Mouse (Mus musculus) megakaryocyte-erythroid progenitor cell, adult 5-6 weeks (primary cell): Measurements from ENCODE around the gene Fam185a. TPM values are rescaled to one million over a fixed set of nuclear protein-coding genes. Genes with fewer than 3 reads are reported as not detected.

Experiments
- ATAC-seq: replicated peaks from 2 replicates; pipeline ENCODE4 v1.8.0; 2016; ENCODE audit warnings: mild to moderate bottlenecking, inconsistent platforms; ENCODE audit not compliant: severe bottlenecking, poor library complexity, low FRiP score, low TSS enrichment
- total RNA-seq, 2 experiments: library from RNA; stranded (forward) in 1 of 2; stranded (reverse) in 1 of 2; fragments of 200-1000, 215-1000 nt in 1 of 2; fragments of >200 nt in 1 of 2; fragmentation: Nextera tagmentation in 1 of 2; gene quantifications; 2 replicates each; pipeline ENCODE4 v1.2.3; 2014 to 2017

Fam185a gene
- total RNA-seq, 2 experiments from 2014 or later: 10.8 to 12.4 TPM

DNA sequence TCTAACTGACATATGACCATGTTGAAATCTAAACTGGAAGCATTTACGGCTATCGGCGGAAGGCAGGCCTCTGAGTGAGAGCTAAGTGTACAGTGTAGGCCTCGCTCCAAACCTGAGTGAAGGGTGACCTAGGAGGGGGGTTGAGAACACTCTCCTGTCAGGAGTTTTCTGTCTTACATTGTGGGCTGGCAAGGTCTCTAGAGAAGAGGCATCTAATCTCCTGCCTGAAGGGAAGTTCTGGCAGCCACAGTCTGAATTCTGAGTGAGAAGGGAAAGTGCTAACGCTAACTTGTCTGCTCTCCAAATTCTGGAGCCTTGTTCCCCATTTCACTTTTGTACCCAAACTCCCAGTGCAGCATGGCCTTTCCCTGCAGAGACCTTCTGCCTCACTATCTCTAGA is 63.7 kb downstream of the Fam185a start:
- ATAC-seq: no peak

DNA sequence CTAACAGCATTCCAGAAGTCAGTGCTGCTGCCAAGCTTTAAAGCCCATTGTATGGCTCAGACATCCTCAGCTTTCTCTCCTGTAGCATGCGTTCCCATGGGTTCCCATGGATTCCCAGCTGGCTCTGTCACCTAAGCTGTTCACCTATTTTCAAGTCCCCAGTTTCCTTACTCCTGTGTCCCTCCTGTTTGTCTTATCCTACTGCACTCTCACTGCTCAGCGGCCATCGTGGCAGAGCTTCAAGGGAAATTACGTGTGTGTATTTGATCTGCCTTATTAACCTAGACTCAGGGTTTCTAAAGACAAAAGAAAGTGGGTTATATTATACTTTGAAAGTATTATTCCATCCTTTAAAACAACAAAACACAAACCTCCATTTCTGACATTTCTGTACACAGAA is 64.4 kb downstream of the Fam185a start:
- ATAC-seq: no peak

- no peak for ATAC-seq
Measured at GRCm38 (mm10) chr5:21491469-21491868, 66.7 kb downstream of the Fam185a start.

DNA sequence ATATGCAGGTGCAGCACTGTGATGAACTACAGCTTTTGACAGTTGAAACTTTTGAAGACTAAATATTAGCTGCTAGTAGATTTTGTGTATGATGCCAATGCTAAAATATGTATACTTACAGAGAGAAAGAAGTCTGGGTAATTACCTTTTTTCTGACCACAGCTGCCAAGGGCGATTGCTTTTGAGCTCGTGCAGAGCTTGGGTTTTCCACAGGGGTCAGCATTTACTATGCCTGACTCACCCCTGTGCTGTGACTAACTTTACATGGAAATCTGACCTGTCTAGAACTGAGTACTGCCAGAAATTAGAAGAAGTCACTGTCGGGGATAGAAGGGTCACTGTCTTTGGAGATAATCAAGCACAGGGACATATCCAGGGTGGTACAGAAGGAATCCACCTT is 67.5 kb downstream of the Fam185a start:
- no peak for ATAC-seq

DNA sequence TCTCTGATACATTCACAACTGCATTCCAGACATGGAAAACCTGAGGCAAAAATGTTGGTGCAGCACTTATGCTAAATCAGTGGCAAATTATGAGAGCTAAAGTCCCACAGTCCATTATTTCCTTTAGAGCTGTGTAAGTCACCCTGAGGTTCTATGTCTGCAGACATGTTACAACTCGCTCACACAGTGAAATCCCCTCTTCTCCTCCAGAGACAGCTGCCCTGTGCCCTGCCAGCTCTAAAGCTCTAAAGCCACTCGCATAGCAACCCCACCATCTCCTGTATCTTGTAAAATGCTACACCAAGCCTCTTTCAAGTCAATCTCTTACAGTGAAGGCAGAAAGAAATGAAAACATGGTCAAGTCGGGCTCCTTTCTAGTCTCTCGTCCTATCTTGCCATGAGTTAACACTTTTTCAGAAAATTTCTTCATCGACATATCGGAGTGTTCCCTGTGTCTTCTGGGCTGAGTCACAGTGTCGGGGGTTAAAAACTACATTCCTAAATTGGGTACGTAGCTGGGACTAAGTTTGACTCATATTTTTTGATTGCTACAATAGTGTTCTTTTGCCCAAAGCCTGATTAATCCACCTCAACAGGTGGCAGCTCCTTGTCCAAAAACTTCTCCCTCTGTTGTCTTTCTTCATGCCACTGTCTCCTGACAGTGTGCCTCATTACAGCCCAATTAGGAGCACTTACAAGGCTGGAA is 68.7 kb downstream of the Fam185a start:
- no peak for ATAC-seq

- ATAC-seq: no peak
Measured at GRCm38 (mm10) chr5:21494781-21495180, 70.0 kb downstream of the Fam185a start.

DNA sequence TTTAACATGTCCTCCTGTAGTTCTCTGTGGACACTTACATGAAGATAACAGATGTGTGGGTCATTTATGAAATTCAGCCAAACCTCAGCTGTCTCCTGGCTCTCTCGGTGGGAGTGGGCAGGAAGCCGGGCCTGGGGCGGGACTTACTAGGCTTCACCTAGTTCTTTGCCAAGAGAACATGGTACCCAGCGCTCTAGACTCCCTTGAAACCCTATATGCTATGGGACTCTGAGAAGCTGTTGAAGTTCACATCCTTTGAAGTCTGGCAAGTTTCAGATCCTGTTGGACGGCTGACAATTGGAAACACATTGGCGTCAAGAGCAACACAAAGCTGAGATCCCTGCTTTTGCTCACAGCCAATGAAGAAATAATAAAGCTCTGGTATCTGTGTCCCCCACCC is 71.6 kb downstream of the Fam185a start:
- ATAC-seq: no peak

DNA sequence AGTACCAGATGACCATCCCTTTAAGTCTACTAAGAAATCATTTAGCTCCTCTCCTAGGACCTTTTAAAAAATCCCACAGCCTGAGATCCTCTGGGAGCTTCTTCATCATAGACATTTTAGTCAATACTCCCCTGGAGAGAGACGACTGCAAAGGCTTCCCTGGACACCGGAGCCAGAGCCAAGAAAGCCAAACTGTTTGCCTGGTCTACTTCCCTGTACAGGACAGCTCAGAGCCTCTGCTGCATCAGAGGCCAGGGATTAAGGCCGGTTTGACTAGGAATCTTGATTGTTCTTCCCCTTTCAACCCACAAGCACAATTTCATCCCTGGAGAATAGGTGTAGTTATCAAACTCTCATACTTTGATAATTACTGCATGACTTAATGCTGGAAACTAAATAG is 72.1 kb downstream of the Fam185a start:
- no peak for ATAC-seq

- no peak for ATAC-seq
Measured at GRCm38 (mm10) chr5:21498490-21498889, 73.7 kb downstream of the Fam185a start.

GRCm38 (mm10) chr5:21498925-21499324 is 74.2 kb downstream of the Fam185a start:
- no peak for ATAC-seq

GRCm38 (mm10) chr5:21500133-21500532 is 75.4 kb downstream of the Fam185a start:
- ATAC-seq: no peak

DNA sequence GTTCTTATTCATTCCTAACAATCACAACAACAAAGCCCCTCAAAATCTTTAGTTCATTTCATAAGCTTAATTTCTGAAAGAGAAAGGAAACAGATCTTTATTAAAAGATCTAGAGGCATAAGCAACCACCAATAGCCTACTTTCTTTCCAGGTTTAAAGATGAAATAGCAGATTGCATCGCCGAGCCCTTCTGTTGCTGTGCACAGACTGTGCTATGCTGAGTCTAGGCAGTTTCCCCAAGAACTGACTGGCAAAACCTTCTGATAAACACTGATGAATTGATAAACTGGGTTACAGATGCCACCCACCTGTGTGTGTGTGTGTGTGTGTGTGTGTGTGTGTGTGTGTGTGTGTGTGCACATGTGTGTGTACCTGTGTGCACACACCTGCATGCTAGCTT is 76.2 kb downstream of the Fam185a start:
- ATAC-seq: no peak

DNA sequence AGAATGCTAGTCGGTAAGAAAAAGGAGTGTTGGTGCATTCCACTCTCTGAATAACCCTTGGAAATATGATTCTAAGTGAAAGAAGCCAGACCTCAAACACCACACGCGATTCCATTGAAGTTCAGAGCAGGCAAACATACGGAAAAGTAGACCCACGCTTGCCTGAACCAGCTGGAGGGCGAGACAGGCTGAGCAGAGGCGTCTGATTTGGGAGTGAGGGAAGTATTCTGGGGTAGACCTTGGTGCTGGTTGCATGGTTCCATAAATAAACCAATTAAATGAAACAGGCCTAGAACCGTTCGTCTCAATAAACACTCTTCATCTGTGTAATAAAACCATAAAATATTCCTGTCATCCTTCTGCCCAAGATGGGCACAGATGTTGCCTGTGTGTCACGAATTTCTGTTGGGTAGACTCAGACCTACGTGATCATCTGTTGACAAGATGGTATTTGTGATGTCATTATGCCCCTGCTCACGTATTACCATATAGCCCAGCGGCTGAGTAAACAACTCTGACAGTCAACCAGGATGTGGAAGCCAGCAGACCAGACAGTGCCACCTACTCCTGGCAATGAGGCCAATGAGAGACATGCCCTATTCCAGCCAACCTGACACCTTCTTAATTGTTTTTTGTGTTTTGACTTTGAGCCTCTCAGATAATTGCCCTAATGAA is 78.3 kb downstream of the Fam185a start:
- no peak for ATAC-seq

- no peak for ATAC-seq
Measured at GRCm38 (mm10) chr5:21505159-21505558, 80.4 kb downstream of the Fam185a start.

- ATAC-seq: no peak
Measured at GRCm38 (mm10) chr5:21506887-21507286, 82.1 kb downstream of the Fam185a start.

DNA sequence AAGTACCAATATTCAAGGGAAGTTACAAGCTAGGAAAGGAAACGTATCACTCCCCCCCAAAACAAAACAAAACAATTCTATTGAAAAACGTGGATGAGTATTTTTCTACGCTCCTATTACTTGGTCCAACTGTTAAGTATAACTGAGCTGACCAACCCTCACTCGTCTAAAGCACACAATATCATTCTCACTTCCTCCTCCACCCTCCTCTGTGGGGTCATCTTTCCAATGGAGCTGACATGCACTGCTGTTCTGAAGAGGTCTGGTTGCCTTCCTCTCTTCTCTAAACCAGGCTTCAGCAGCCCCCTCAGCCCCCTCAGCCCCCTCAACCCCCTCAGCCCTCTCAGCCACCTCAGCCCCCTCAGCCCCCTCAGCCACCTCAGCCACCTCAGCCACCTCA is 85.0 kb downstream of the Fam185a start:
- no peak for ATAC-seq

- no peak for ATAC-seq
Measured at GRCm38 (mm10) chr5:21513363-21513762, 88.6 kb downstream of the Fam185a start.

DNA sequence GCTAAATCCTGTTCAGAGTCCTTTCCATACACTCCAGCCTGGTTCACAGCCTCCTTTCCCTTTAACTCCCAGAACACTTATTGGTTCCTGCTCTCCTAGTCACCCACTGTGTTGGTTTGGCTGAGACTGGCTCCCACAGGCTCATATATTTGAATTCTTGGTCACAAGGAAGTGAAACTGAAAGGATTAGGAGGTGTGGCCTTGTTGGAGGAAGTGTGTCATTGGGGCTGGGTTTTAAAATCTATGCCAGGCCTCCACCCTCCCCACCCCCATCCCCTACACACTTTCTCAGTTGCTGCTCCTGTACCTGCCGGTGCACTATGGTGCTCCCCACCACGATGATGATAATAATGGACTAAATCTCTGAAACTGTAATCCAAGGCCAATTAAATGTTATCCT is 92.8 kb downstream of the Fam185a start:
- no peak for ATAC-seq

GRCm38 (mm10) chr5:21518207-21518606 is 93.4 kb downstream of the Fam185a start:
- ATAC-seq: no peak

- no peak for ATAC-seq
Measured at GRCm38 (mm10) chr5:21519166-21519565, 94.4 kb downstream of the Fam185a start.

DNA sequence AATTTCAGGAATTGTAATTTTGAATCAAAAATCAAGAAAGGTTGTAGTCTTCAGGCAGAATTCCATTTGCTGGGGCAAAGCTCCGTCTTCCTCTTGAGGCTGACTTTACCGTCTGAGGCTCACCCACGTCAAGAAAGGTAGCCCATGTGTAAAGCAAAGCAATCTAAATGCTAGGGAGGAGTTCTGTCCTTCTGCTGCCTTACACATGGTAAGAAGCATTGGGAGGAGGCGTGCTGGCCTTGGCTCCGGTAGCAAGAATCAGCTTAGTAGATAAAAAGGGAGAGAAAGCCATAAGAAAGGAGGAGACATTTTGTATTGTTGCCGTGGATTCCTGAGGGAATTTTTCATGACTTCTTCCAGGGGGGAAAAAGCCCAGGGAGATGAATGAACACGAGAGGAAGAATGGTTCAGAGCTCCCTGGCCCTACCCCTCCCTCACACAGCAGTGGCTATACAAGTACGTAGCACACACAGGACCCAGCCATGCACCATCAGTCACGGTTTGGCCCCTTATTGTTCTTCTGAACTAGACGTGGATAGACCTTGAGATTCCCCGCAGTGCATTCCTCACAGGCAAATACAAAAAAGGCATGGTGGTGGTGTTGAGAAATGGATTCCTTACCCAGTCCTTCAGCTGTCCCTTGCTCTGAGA is 102.2 kb downstream of the Fam185a start:
- ATAC-seq: peak; percentile 21; the same call in 1 of the 2 replicates
